Mouse (Mus musculus): ENCODE data around the gene Abca6.

- no peak for TF ChIP-seq CTCF (IDR thresholded peaks at IDR 0.05; ENCODE audit: control insufficient read depth, insufficient read depth, low read length)
- no peak for TF ChIP-seq POLR2A (IDR thresholded peaks at IDR 0.05; ENCODE audit: borderline replicate concordance, control insufficient read depth, low read depth, low read length)
These were observed 54.8 kb downstream of the Abca6 start for GRCm38 (mm10) chr11:110196561-110197306.

All from bone marrow, adult 2 months (tissue).